Mouse (Mus musculus): ENCODE results near the gene Mbl2.

DNA sequence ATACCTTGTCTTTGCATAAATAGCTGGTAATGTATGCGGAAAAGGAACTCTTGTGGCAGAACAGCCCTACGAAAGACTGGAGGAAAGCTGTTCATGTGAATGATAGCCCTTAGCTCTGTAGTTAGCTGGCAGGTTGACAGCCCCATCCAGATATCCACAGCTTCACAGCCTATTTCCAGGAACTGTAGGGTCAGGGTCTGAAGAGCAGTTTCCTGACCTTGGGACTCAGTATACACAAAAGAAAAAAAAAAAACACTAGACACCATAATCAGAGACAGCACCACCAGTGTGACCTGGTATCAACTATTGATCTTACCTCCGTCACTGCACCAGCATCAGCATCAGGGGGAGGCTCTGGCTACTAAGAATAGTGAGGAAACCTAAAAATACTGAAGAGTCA is 3.3 kb upstream of the Mbl2 start:
- TF ChIP-seq POLR2A (IDR thresholded peaks at IDR 0.05; ENCODE audit: control insufficient read depth, low read depth, low read length), result no peak
- no peak for TF ChIP-seq CTCF (IDR thresholded peaks at IDR 0.05; ENCODE audit: control insufficient read depth, insufficient read depth, insufficient replicate concordance, low read depth, low read length)

Measured in testis, adult 2 months (tissue).